Mouse (Mus musculus) spleen, adult 2 months (tissue): Measurements from ENCODE around the gene Tnpo3. TPM values are rescaled to one million over a fixed set of nuclear protein-coding genes. Genes with fewer than 3 reads are reported as not detected.

ENCODE experiments used
- DNase-seq, 2 experiments: peaks; one replicate each; pipeline versions ENCODE4 v3.0.0 to v3.0.0-alpha.2; 2012 to 2021; ENCODE audit warnings: low spot score in 2 of 2, low read depth in 1 of 2
- H3K27ac ChIP-seq: fragments of 200-500 bp; 2 replicates; pipeline ENCODE4 v1.5.1; 2012; ENCODE audit warnings: low read length, inconsistent platforms; ENCODE audit not compliant: insufficient read depth
- H3K27me3 ChIP-seq: fragments of 200-500 bp; 2 replicates; pipeline ENCODE4 v1.6.1; 2012; ENCODE audit warnings: mild to moderate bottlenecking, moderate library complexity, low read length, inconsistent platforms; ENCODE audit not compliant: control insufficient read depth, insufficient read depth
- H3K36me3 ChIP-seq: fragments of 200-500 bp; 2 replicates; pipeline ENCODE4 v1.6.1; 2012; ENCODE audit warnings: mild to moderate bottlenecking, low read length, inconsistent platforms; ENCODE audit not compliant: control insufficient read depth, insufficient read depth
- H3K4me1 ChIP-seq: fragments of 200-500 bp; 2 replicates; pipeline ENCODE4 v1.6.1; 2011; ENCODE audit warnings: inconsistent platforms; ENCODE audit not compliant: control insufficient read depth, insufficient read depth, insufficient read length
- H3K4me3 ChIP-seq: fragments of 200-500 bp; 2 replicates; pipeline ENCODE4 v1.5.1; 2011; ENCODE audit warnings: mild to moderate bottlenecking, inconsistent platforms; ENCODE audit not compliant: insufficient read depth, insufficient read length; ENCODE audit errors: extremely low read depth
- CTCF ChIP-seq: fragments of 200-500 bp; IDR thresholded peaks from 2 replicates; pipeline ENCODE4 v1.5.1; 2011; ENCODE audit warnings: mild to moderate bottlenecking, inconsistent platforms; ENCODE audit not compliant: insufficient read depth, insufficient read length, insufficient replicate concordance; ENCODE audit errors: extremely low read depth
- POLR2A ChIP-seq: fragments of 200-500 bp; IDR thresholded peaks from 2 replicates; pipeline ENCODE4 v1.6.1; 2011; ENCODE audit warnings: low read depth, low read length, inconsistent platforms
- WGBS: fragments of 180-500 bp; shearing (Covaris S2); methylation state at CpG from one replicate; pipeline ENCODE4 v1.1.7; 2018; 5-methylcytosine and 5-hydroxymethylcytosine counted together
- polyA plus RNA-seq: library from polyadenylated mRNA; depleted of rRNA; stranded (reverse); fragments of >200 nt; gene quantifications from 2 replicates; pipeline ENCODE4 v1.2.3, GENCODE M21; 2012; rRNA removed

The Tnpo3 gene
- polyA plus RNA-seq, 1 experiment, result 39.1 TPM

DNA sequence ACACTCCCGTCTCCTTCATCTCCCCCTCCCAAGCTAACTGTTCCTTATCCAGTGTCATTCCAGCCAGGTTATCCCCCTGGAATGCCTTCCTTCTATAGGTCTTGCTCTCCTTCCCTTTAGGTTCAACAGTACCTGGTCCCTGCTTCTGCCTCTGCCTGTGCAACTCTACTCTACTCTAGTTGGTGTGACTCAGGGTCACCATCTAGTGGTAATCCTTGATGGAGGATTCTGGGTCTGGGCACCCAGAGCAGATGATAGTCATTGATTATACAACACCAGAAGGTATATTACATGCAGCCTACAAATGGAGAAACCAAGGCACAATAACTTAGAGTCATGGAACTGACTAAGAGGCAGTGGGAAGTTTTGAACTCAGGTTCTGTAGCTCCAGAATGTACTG is 108.1 kb downstream of the Tnpo3 start:
- TF ChIP-seq CTCF (no peak), POLR2A (no peak)
- no peaks in the 10 kb centered on the region for H3K36me3 ChIP-seq
- no peak overlapping the region for H3K4me3 ChIP-seq
- no peaks in the 10 kb centered on the region for H3K4me1 ChIP-seq
- H3K27ac ChIP-seq, result no peak overlapping the region
- 83% methylated on average over 1 of the region's 1 CpGs for whole genome bisulfite sequencing
- H3K27me3 ChIP-seq, result no peaks in the 10 kb centered on the region
- DNase-seq, result no peak

DNA sequence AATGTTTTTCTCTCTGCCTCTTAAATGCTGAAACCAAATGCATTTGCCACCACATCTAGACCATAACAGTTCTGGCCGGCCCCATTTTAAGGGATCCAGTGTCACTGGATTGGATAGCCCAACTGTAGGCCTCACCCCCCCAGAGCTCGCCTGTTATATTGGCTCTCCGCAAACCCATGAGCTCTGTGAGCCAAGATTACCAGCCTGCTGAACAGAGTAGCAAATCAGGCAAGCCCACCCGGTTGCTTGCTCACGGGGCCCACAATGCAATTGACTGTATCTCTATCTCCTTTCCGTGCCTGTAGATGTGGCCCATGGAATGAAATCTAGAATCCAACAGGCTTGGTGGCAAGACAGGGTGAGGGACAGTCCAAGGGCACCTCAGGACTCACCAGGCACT is 108.9 kb downstream of the Tnpo3 start:
- no peak for DNase-seq
- Histone ChIP-seq H3K27me3 (no peaks in the 10 kb centered on the region), H3K27ac (no peak overlapping the region), H3K4me3 (no peak overlapping the region), H3K36me3 (no peaks in the 10 kb centered on the region), H3K4me1 (no peaks in the 10 kb centered on the region)
- no peak for TF ChIP-seq CTCF
- TF ChIP-seq POLR2A, result no peak
- 89% methylated on average over 6 of the region's 6 CpGs for WGBS

GRCm38 (mm10) chr6:29500177-29500576 is 109.5 kb downstream of the Tnpo3 start:
- WGBS, result 72% methylated on average over 7 of the region's 7 CpGs
- Histone ChIP-seq H3K36me3 (no peaks in the 10 kb centered on the region), H3K27me3 (0 out of 2 replicates have a peak, but pooled peaks cover 1% of the 10 kb centered on the region), H3K4me3 (no peak overlapping the region), H3K4me1 (no peaks in the 10 kb centered on the region), H3K27ac (no peak overlapping the region)
- no peak for DNase-seq
- TF ChIP-seq POLR2A, result no peak
- TF ChIP-seq CTCF, result no peak

DNA sequence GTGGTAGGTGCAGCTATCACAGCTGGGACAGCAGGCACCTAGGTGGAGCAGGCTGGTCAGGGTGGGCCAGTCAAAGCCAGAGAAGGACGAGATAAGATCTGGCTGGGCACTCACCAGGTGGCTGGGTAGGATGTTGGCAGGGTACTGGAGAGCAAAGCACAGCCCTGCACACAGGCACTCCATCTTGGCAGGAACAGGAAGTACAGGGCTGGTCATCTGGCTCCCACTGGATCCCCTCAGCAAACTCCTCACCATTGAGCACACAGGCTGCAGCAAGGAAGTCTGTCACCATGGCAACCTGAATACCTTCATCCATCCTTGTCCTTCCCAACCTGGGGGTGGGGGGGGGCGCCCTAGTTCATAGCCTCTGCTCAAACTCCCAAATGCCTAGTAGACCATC is 111.9 kb downstream of the Tnpo3 start:
- DNase-seq, result no peak
- H3K4me3 ChIP-seq, result no peak overlapping the region
- no peak overlapping the region for H3K27ac ChIP-seq
- WGBS, result 50% methylated on average over 2 of the region's 2 CpGs
- TF ChIP-seq CTCF (no peak), POLR2A (no peak)
- H3K27me3 ChIP-seq, result 0 out of 2 replicates have a peak, but pooled peaks cover 1% of the 10 kb centered on the region
- no peaks in the 10 kb centered on the region for H3K4me1 ChIP-seq
- H3K36me3 ChIP-seq, result no peaks in the 10 kb centered on the region

DNA sequence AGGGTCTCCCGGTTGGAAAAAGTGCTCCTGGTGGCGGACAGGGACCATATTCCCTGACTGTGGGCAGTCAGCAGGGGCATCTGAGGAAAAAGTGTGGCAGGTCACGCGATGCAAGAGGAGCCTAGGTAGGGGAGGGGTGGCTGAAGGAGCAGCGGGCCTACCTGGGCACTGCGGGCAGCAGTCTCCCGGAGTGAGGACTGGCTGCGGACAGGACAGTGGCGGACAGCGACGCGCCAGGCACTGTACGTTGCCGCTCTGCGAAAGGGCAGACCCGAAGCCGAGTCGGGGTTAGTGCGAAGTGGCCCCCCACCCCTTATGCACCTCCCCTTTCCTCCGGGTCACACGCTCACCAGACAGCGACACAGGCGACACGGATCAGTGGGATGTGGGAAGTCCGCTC is 113.4 kb downstream of the Tnpo3 start:
- H3K4me3 ChIP-seq, result no peak overlapping the region
- 21% methylated on average over 25 of the region's 25 CpGs for WGBS
- H3K27me3 ChIP-seq, result 0 out of 2 replicates have a peak, but pooled peaks cover 1% of the 10 kb centered on the region
- H3K36me3 ChIP-seq, result no peaks in the 10 kb centered on the region
- no peak overlapping the region for H3K27ac ChIP-seq
- DNase-seq, result no peak
- no peak for TF ChIP-seq POLR2A
- no peaks in the 10 kb centered on the region for H3K4me1 ChIP-seq

DNA sequence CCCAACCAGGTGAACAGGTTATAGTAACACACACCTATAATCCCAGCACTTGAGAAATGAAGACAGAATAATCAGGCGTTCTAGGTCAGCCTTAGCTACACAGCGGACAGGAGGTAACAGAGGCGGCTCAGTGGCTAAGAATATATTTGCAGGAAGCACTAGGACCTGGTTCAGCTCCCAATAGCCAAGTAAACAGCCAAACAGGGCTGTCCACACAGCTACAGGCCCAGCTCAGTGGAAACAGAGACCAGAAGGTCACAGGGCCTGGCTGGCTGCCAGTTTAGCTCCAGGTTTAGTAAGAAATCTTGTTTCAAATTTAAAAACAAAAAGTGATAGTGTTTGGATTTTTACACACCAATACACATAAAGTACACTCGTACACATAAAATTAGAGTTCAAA is 115.6 kb downstream of the Tnpo3 start:
- Histone ChIP-seq H3K27me3 (0 out of 2 replicates have a peak, but pooled peaks cover 1% of the 10 kb centered on the region), H3K27ac (no peak overlapping the region), H3K4me1 (no peaks in the 10 kb centered on the region), H3K36me3 (no peaks in the 10 kb centered on the region), H3K4me3 (no peak overlapping the region)
- DNase-seq, result no peak
- 90% methylated on average over 4 of the region's 4 CpGs for WGBS
- TF ChIP-seq POLR2A, result no peak
- no peak for TF ChIP-seq CTCF

Other genes starting within 250 kb of the Tnpo3 start
- not detected in 2 replicates for gene Opn1sw, start 221.4 kb downstream of the Tnpo3 start, polyA plus RNA-seq
- 0.05 and 0.23 TPM in 2 replicates for gene Ccdc136, start 213.6 kb downstream of the Tnpo3 start, polyA plus RNA-seq
- 0.32 and 0.38 TPM in 2 replicates for gene Flnc, start 176.6 kb downstream of the Tnpo3 start, polyA plus RNA-seq
- 182 and 226 TPM in 2 replicates for gene Atp6v1f, start 142.2 kb downstream of the Tnpo3 start, polyA plus RNA-seq
- gene Atp6v1fnb, start 138.4 kb downstream of the Tnpo3 start, polyA plus RNA-seq, result 0.34 TPM in 1 of 2 replicates, not detected in the other
- gene Kcp, start 101.9 kb downstream of the Tnpo3 start, polyA plus RNA-seq, result 10.1 and 10.2 TPM in 2 replicates
- gene Irf5, start 83.3 kb downstream of the Tnpo3 start, polyA plus RNA-seq, result 136 and 178 TPM in 2 replicates
- gene Tspan33, start 84.3 kb upstream of the Tnpo3 start, polyA plus RNA-seq, result 53.8 and 55.2 TPM in 2 replicates
- gene Smo, start 125.6 kb upstream of the Tnpo3 start, polyA plus RNA-seq, result 7.2 and 8.8 TPM in 2 replicates
- 9.4 and 10.7 TPM in 2 replicates for gene Ahcyl2, start 158.1 kb upstream of the Tnpo3 start, polyA plus RNA-seq